Mouse (Mus musculus) embryonic facial prominence, embryonic 13.5 days (tissue): ENCODE data around the gene Hoxa6. TPM values are rescaled to one million over a fixed set of nuclear protein-coding genes. Genes with fewer than 3 reads are reported as not detected.

Experiments
- ATAC-seq: fragments of 200-750 bp; cut with Nextera tagmentation; 2 replicates; pipeline ENCODE4 v1.8.0; 2017; ENCODE audit warnings: low read depth; ENCODE audit not compliant: insufficient number of reproducible peaks, insufficient read depth, low FRiP score, low TSS enrichment
- H3K27ac ChIP-seq: fragments of 300-500 bp; sonication (generic); 2 replicates; pipeline ENCODE4 v1.5.1; 2015; ENCODE audit warnings: moderate library complexity, mild to moderate bottlenecking, inconsistent platforms
- H3K27me3 ChIP-seq: fragments of 300-500 bp; sonication (generic); 2 replicates; pipeline ENCODE4 v1.6.1; 2015; ENCODE audit warnings: mild to moderate bottlenecking, inconsistent platforms
- H3K36me3 ChIP-seq: fragments of 300-500 bp; sonication (generic); 2 replicates; pipeline ENCODE4 v1.6.1; 2015; ENCODE audit warnings: mild to moderate bottlenecking, inconsistent platforms
- H3K4me1 ChIP-seq: fragments of 300-500 bp; sonication (generic); 2 replicates; pipeline ENCODE4 v1.6.1; 2015; ENCODE audit warnings: inconsistent platforms
- H3K4me2 ChIP-seq: fragments of 300-500 bp; sonication (generic); 2 replicates; pipeline ENCODE4 v1.6.1; 2015; ENCODE audit warnings: moderate library complexity, mild to moderate bottlenecking, inconsistent platforms
- H3K4me3 ChIP-seq: fragments of 300-500 bp; sonication (generic); 2 replicates; pipeline ENCODE4 v1.5.1; 2015; ENCODE audit warnings: mild to moderate bottlenecking, inconsistent platforms
- H3K9ac ChIP-seq: fragments of 300-500 bp; sonication (generic); 2 replicates; pipeline ENCODE4 v1.6.1; 2015; ENCODE audit warnings: mild to moderate bottlenecking, inconsistent platforms
- H3K9me3 ChIP-seq: fragments of 300-500 bp; sonication (generic); 2 replicates; pipeline ENCODE4 v1.6.1; 2016; ENCODE audit warnings: inconsistent platforms
- WGBS: fragments of 180-500 bp; shearing (Covaris S2); methylation state at CpG from one replicate; pipeline ENCODE4 v1.1.7; 2015; ENCODE audit warnings: mixed read lengths; 5-methylcytosine and 5-hydroxymethylcytosine counted together
- polyA plus RNA-seq: library from polyadenylated mRNA; unstranded; fragments of >200 nt; fragmentation: Nextera tagmentation; extraction: Ambion mirVana; gene quantifications from 2 replicates; pipeline ENCODE4 v1.2.1, GENCODE M21; 2015

Hoxa6 gene
- polyA plus RNA-seq, result 0.81 TPM in 1 of 2 replicates, not detected in the other

GRCm38 (mm10) chr6:52208072-52208867 is at the start of gene Hoxa6:
TSS of gene Hoxa6 (minus strand) at chr6:52208722.
- Histone ChIP-seq H3K27me3 (peaks cover 100% of the 10 kb centered on the region), H3K27ac (no peak within 1 kb of the TSS), H3K9me3 (no peaks in the 10 kb centered on the region), H3K4me1 (peaks cover 24% of the 10 kb centered on the region), H3K36me3 (no peaks in the 10 kb centered on the region), H3K4me3 (no peak within 1 kb of the TSS; the same call in 1 of the 2 replicates), H3K9ac (no peak within 1 kb of the TSS), H3K4me2 (peak within 1 kb of the TSS; percentile 16; the same call in 1 of the 2 replicates)
- WGBS, result 1% methylated on average over 47 of the region's 47 CpGs
- ATAC-seq, result no peak

- Histone ChIP-seq H3K4me3 (no peak overlapping the region), H3K9ac (no peak overlapping the region), H3K4me2 (no peak overlapping the region), H3K36me3 (no peaks in the 10 kb centered on the region), H3K27ac (no peak overlapping the region), H3K27me3 (peaks cover 93% of the 10 kb centered on the region), H3K4me1 (peaks cover 10% of the 10 kb centered on the region), H3K9me3 (no peaks in the 10 kb centered on the region)
- WGBS, result under 1% methylated on average over 6 of the region's 6 CpGs
- ATAC-seq, result no peak
Observed at GRCm38 (mm10) chr6:52256956-52257355, 48.4 kb upstream of the Hoxa6 start.

- Histone ChIP-seq H3K27me3 (peaks cover 93% of the 10 kb centered on the region), H3K4me1 (no peaks in the 10 kb centered on the region), H3K27ac (no peak overlapping the region), H3K9me3 (no peaks in the 10 kb centered on the region), H3K9ac (no peak overlapping the region), H3K36me3 (no peaks in the 10 kb centered on the region), H3K4me3 (peak overlapping the region; percentile 3; the same call in 1 of the 2 replicates), H3K4me2 (peak overlapping the region; percentile 9; the same call in 1 of the 2 replicates)
- WGBS, result under 1% methylated on average over 59 of the region's 59 CpGs
- no peak for ATAC-seq
Observed at GRCm38 (mm10) chr6:52253511-52254500, 45.3 kb upstream of the Hoxa6 start.

GRCm38 (mm10) chr6:52252775-52253376 is 44.4 kb upstream of the Hoxa6 start:
- no peak overlapping the region for H3K4me2 ChIP-seq
- no peaks in the 10 kb centered on the region for H3K36me3 ChIP-seq
- H3K9ac ChIP-seq, result no peak overlapping the region
- under 1% methylated on average over 35 of the region's 35 CpGs for WGBS
- peaks cover 93% of the 10 kb centered on the region for H3K27me3 ChIP-seq
- ATAC-seq, result no peak
- H3K4me3 ChIP-seq, result no peak overlapping the region
- H3K9me3 ChIP-seq, result no peaks in the 10 kb centered on the region
- H3K4me1 ChIP-seq, result 0 out of 2 replicates have a peak, but pooled peaks cover 4% of the 10 kb centered on the region
- H3K27ac ChIP-seq, result no peak overlapping the region

GRCm38 (mm10) chr6:52252016-52252774 is 43.7 kb upstream of the Hoxa6 start:
- Histone ChIP-seq H3K9ac (no peak overlapping the region), H3K36me3 (no peaks in the 10 kb centered on the region), H3K4me2 (no peak overlapping the region), H3K27ac (no peak overlapping the region), H3K4me1 (0 out of 2 replicates have a peak, but pooled peaks cover 4% of the 10 kb centered on the region), H3K4me3 (no peak overlapping the region), H3K27me3 (peaks cover 94% of the 10 kb centered on the region), H3K9me3 (no peaks in the 10 kb centered on the region)
- 2% methylated on average over 24 of the region's 24 CpGs for WGBS
- ATAC-seq, result no peak

- WGBS, result 7% methylated on average over 7 of the region's 7 CpGs
- Histone ChIP-seq H3K4me3 (no peak overlapping the region), H3K27ac (no peak overlapping the region), H3K9ac (no peak overlapping the region), H3K36me3 (no peaks in the 10 kb centered on the region), H3K9me3 (no peaks in the 10 kb centered on the region), H3K4me1 (peaks cover 5% of the 10 kb centered on the region; the same call in 1 of the 2 replicates), H3K27me3 (peaks cover 95% of the 10 kb centered on the region), H3K4me2 (no peak overlapping the region)
- ATAC-seq, result no peak
Observed at GRCm38 (mm10) chr6:52251177-52251879, 42.8 kb upstream of the Hoxa6 start.

GRCm38 (mm10) chr6:52249826-52250225 is 41.3 kb upstream of the Hoxa6 start:
- Histone ChIP-seq H3K27me3 (peaks cover 96% of the 10 kb centered on the region), H3K36me3 (no peaks in the 10 kb centered on the region), H3K4me1 (peaks cover 9% of the 10 kb centered on the region; the same call in 1 of the 2 replicates), H3K4me3 (no peak overlapping the region), H3K4me2 (no peak overlapping the region), H3K9ac (no peak overlapping the region), H3K27ac (no peak overlapping the region), H3K9me3 (no peaks in the 10 kb centered on the region)
- 2% methylated on average over 4 of the region's 4 CpGs for WGBS
- no peak for ATAC-seq

GRCm38 (mm10) chr6:52249415-52249738 is 40.9 kb upstream of the Hoxa6 start:
- Histone ChIP-seq H3K9ac (no peak overlapping the region), H3K4me3 (no peak overlapping the region), H3K36me3 (no peaks in the 10 kb centered on the region), H3K4me2 (no peak overlapping the region), H3K9me3 (no peaks in the 10 kb centered on the region), H3K4me1 (peaks cover 9% of the 10 kb centered on the region; the same call in 1 of the 2 replicates), H3K27ac (no peak overlapping the region), H3K27me3 (peaks cover 99% of the 10 kb centered on the region)
- WGBS, result under 1% methylated on average over 16 of the region's 16 CpGs
- ATAC-seq, result no peak

- H3K4me2 ChIP-seq, result no peak overlapping the region
- peaks cover 99% of the 10 kb centered on the region for H3K27me3 ChIP-seq
- no peaks in the 10 kb centered on the region for H3K9me3 ChIP-seq
- WGBS, result under 1% methylated on average over 27 of the region's 27 CpGs
- H3K27ac ChIP-seq, result no peak overlapping the region
- H3K9ac ChIP-seq, result no peak overlapping the region
- ATAC-seq, result no peak
- peaks cover 9% of the 10 kb centered on the region; the same call in 1 of the 2 replicates for H3K4me1 ChIP-seq
- H3K4me3 ChIP-seq, result 0 out of 2 replicates have a peak overlapping the region, but pooled peaks have one; percentile 1
- no peaks in the 10 kb centered on the region for H3K36me3 ChIP-seq
Observed at GRCm38 (mm10) chr6:52248638-52249414, 40.3 kb upstream of the Hoxa6 start.
